Mouse (Mus musculus) heart, embryonic 10.5 days (tissue): ENCODE results near the gene Mum1. TPM values are rescaled to one million over a fixed set of nuclear protein-coding genes. Genes with fewer than 3 reads are reported as not detected.
A peak's percentile ranks its signal among the peaks of the same experiment; 100 is the strongest.
"Not testable (repeated sequence)": the region's sequence is repeated elsewhere in the genome, so short reads cannot be mapped to it uniquely, and the experiment has no call there.

Experiments
- DNase-seq: peaks from one replicate; pipeline ENCODE4 v3.0.0-alpha.2; 2017; ENCODE audit warnings: low spot score
- H3K27ac ChIP-seq: fragments of 300-500 bp; sonication (generic); 2 replicates; pipeline ENCODE4 v1.5.1; 2016; ENCODE audit warnings: mild to moderate bottlenecking
- H3K27me3 ChIP-seq: fragments of 300-500 bp; sonication (generic); 2 replicates; pipeline ENCODE4 v1.6.1; 2016; ENCODE audit warnings: mild to moderate bottlenecking; ENCODE audit not compliant: poor library complexity, insufficient read depth, severe bottlenecking
- H3K36me3 ChIP-seq: fragments of 300-500 bp; sonication (generic); 2 replicates; pipeline ENCODE4 v1.6.1; 2016; ENCODE audit warnings: mild to moderate bottlenecking, moderate library complexity
- H3K4me1 ChIP-seq: fragments of 300-500 bp; sonication (generic); 2 replicates; pipeline ENCODE4 v1.6.1; 2016; ENCODE audit warnings: mild to moderate bottlenecking
- H3K4me3 ChIP-seq: fragments of 300-500 bp; sonication (generic); 2 replicates; pipeline ENCODE4 v1.5.1; 2016; ENCODE audit warnings: mild to moderate bottlenecking, moderate library complexity
- H3K9me3 ChIP-seq: fragments of 300-500 bp; sonication (generic); 2 replicates; pipeline ENCODE4 v1.6.1; 2016; ENCODE audit warnings: mild to moderate bottlenecking, moderate library complexity
- WGBS: fragments of 180-500 bp; shearing (Covaris S2); methylation state at CpG from one replicate; pipeline ENCODE4 v1.1.7; 2016; 5-methylcytosine and 5-hydroxymethylcytosine counted together
- polyA plus RNA-seq: library from polyadenylated mRNA; unstranded; fragments of >200 nt; fragmentation: Nextera tagmentation; extraction: Ambion mirVana; gene quantifications from 2 replicates; pipeline ENCODE4 v1.2.1, GENCODE M21; 2016

Gene Mum1
- polyA plus RNA-seq, 1 experiment from 2014 or later = 76.5 TPM

GRCm38 (mm10) chr10:80194441-80194840 is 31.8 kb upstream of the Mum1 start:
- Histone ChIP-seq H3K4me1 (peaks cover 30% of the 10 kb centered on the region), H3K4me3 (no peak overlapping the region), H3K27me3 (peaks cover 50% of the 10 kb centered on the region), H3K27ac (no peak overlapping the region), H3K36me3 (no peaks in the 10 kb centered on the region), H3K9me3 (no peaks in the 10 kb centered on the region)
- WGBS = 66% methylated on average over 8 of the region's 8 CpGs
- no peak for DNase-seq

GRCm38 (mm10) chr10:80196167-80196566 is 30.1 kb upstream of the Mum1 start:
- 85% methylated on average over 1 of the region's 1 CpGs for WGBS
- Histone ChIP-seq H3K9me3 (no peaks in the 10 kb centered on the region), H3K36me3 (no peaks in the 10 kb centered on the region), H3K27me3 (peaks cover 33% of the 10 kb centered on the region), H3K4me1 (peaks cover 17% of the 10 kb centered on the region), H3K4me3 (no peak overlapping the region), H3K27ac (no peak overlapping the region)
- DNase-seq = no peak

DNA sequence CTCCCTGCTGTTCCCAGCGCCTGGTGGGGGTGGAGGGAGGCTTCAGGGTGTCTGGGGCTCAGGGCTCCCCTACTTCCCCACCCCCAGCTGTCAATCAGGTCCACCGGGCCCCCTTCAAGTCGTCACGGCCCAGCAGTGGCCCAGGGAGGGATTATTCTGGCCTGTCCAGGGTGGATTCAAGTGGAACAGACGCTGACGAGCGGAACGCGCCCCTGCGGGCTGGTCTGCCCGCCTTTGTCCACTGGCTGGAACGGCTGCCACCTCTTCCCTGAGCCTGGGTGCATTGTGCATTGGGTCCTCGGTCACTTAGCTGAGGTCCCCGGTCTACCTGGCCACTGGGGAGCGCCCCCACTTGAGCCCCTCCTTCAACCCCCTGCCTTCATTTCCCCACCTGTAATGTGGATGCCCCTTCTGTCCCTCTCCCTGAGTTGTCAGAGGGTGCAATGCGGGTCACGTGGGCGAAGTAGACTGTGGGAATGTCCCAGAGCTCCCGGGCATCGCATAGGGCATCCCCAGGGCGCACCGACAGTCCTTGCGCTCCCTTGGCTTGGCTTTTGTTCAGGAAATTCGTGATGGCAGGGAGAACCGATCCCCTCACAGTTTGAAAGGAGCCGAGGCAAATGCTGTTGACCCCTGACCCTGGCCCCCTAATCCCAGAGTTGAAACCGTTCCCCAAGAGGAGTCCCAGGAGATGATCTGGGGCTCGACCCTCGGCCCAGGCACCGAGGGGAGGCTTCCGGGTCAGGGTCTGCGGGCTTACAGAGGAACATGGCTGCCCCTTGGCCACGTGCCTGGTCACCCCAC is 29.3 kb upstream of the Mum1 start:
- Histone ChIP-seq H3K27me3 (peaks cover 25% of the 10 kb centered on the region), H3K27ac (no peak overlapping the region), H3K9me3 (no peaks in the 10 kb centered on the region), H3K4me3 (no peak overlapping the region), H3K4me1 (peaks cover 17% of the 10 kb centered on the region), H3K36me3 (no peaks in the 10 kb centered on the region)
- no peak for DNase-seq
- 79% methylated on average over 33 of the region's 33 CpGs for WGBS

DNA sequence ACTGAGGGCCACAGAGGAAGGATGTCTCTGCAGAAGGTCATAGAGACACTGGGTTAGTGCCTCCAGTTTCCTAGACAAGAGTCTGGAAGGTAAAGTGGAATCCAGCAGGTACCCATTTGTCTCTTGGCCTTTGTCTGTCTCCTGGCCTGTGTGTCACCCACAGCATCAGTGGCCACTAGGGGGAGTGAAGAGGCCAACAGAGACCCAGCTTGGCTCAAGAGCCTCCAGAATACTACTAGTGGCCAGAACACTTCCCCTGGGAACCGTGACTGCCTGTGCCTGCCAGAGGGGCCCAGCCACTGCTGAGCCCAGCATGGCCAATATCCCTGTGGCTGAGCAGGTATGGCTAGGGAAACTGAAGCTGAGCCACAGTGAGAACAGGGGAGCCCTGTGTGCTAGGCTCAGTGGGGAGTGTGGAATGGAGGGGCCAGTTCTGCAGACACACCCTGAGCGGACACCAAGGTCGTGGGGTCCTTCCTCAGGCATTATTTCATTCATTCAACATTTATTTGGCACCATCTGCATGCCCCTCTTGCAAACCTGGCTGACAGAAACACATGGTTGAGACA is 26.7 kb upstream of the Mum1 start:
- Histone ChIP-seq H3K4me3 (no peak overlapping the region), H3K27ac (no peak overlapping the region)

DNA sequence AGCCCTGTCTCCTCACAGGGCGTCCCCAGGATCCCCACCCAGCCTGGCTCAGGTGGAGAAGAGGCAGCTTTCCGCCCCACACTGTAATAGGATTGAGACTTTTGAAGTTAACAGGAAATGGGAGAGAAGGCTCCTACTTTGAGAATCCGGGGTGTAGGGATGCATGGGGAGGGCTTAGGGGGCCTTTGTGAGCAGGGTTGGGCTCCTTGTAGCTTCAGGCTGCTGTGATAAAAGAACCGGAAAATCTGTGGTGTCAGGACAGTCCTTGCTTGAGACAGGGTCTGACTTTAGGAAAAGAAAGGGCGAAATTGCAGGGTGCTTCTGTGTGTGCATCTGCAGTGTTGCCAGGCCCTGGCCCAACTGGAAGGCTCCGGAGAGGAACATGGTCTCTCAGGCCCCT is 25.7 kb upstream of the Mum1 start:
- Histone ChIP-seq H3K36me3 (no peaks in the 10 kb centered on the region), H3K27me3 (no peaks in the 10 kb centered on the region; the same call in 1 of the 2 replicates), H3K4me3 (no peak overlapping the region), H3K27ac (no peak overlapping the region), H3K4me1 (peaks cover 13% of the 10 kb centered on the region), H3K9me3 (no peaks in the 10 kb centered on the region)
- DNase-seq = no peak
- 66% methylated on average over 6 of the region's 6 CpGs for WGBS

More for the DNA sequence above, 26.7 kb upstream of the Mum1 start:
- Histone ChIP-seq H3K4me1 (peaks cover 13% of the 10 kb centered on the region), H3K27me3 (peaks cover 7% of the 10 kb centered on the region; the same call in 1 of the 2 replicates), H3K9me3 (no peaks in the 10 kb centered on the region), H3K36me3 (no peaks in the 10 kb centered on the region)
- 51% methylated on average over 3 of the region's 3 CpGs for WGBS
- DNase-seq = peak; percentile 92

- no peaks in the 10 kb centered on the region for H3K36me3 ChIP-seq
- DNase-seq = no peak
- peaks cover 18% of the 10 kb centered on the region for H3K4me1 ChIP-seq
- H3K27me3 ChIP-seq = peaks cover 23% of the 10 kb centered on the region
- 39% methylated on average over 7 of the region's 7 CpGs for WGBS
- no peaks in the 10 kb centered on the region for H3K9me3 ChIP-seq
- H3K4me3 ChIP-seq = no peak overlapping the region
- no peak overlapping the region for H3K27ac ChIP-seq
Observed at GRCm38 (mm10) chr10:80204055-80204454, 22.2 kb upstream of the Mum1 start.

- Histone ChIP-seq H3K4me3 (no peak overlapping the region), H3K36me3 (no peaks in the 10 kb centered on the region), H3K27me3 (peaks cover 26% of the 10 kb centered on the region), H3K9me3 (no peaks in the 10 kb centered on the region), H3K4me1 (peaks cover 18% of the 10 kb centered on the region), H3K27ac (no peak overlapping the region)
- DNase-seq = no peak
- 62% methylated on average over 1 of the region's 1 CpGs for WGBS
Observed at GRCm38 (mm10) chr10:80207201-80207600, 19.0 kb upstream of the Mum1 start.

DNA sequence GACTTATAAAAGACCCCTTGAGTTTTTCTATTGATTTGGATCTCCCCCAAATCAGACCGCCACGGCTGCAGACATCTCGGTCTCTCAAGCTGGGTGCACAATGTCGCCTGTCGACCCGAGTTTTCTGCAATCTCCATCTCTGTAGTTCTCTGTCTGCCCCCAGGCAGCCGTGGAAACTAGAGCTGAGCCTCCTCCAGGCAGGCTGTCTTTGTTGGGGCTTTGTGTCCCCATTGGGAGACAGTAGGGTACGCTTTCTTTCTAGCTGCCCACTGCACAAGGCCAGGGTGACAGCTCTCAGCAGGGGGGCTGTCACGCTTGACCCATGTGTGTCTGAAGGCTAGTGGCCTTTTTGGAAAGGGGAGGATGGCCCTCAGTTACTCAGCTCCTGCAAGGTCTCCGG is 18.6 kb upstream of the Mum1 start:
- Histone ChIP-seq H3K27me3 (peaks cover 26% of the 10 kb centered on the region), H3K9me3 (no peaks in the 10 kb centered on the region), H3K4me3 (no peak overlapping the region), H3K36me3 (no peaks in the 10 kb centered on the region), H3K27ac (0 out of 2 replicates have a peak overlapping the region, but pooled peaks have one; percentile 4), H3K4me1 (peaks cover 18% of the 10 kb centered on the region)
- WGBS = 59% methylated on average over 10 of the region's 10 CpGs
- DNase-seq = no peak

GRCm38 (mm10) chr10:80208248-80208647 is 18.0 kb upstream of the Mum1 start:
- no peak for DNase-seq
- Histone ChIP-seq H3K27ac (no peak overlapping the region), H3K4me1 (peaks cover 18% of the 10 kb centered on the region), H3K27me3 (peaks cover 26% of the 10 kb centered on the region), H3K9me3 (no peaks in the 10 kb centered on the region), H3K36me3 (no peaks in the 10 kb centered on the region), H3K4me3 (no peak overlapping the region)
- WGBS = 71% methylated on average over 4 of the region's 4 CpGs

- Histone ChIP-seq H3K27me3 (peaks cover 26% of the 10 kb centered on the region), H3K9me3 (no peaks in the 10 kb centered on the region), H3K36me3 (no peaks in the 10 kb centered on the region), H3K27ac (peak overlapping the region; percentile 24; the same call in 1 of the 2 replicates), H3K4me1 (peaks cover 15% of the 10 kb centered on the region), H3K4me3 (peak overlapping the region; percentile 32)
- no peak for DNase-seq
- WGBS = 9% methylated on average over 24 of the region's 24 CpGs
Observed at GRCm38 (mm10) chr10:80208841-80209371, 17.3 kb upstream of the Mum1 start.

GRCm38 (mm10) chr10:80211547-80212103 is 14.6 kb upstream of the Mum1 start:
- H3K27me3 ChIP-seq = peaks cover 36% of the 10 kb centered on the region
- H3K9me3 ChIP-seq, H3K4me3 ChIP-seq, H3K27ac ChIP-seq, H3K36me3 ChIP-seq, DNase-seq: not testable (repeated sequence)
- 72% methylated on average over 7 of the region's 7 CpGs for WGBS
- H3K4me1 ChIP-seq = peaks cover 12% of the 10 kb centered on the region

DNA sequence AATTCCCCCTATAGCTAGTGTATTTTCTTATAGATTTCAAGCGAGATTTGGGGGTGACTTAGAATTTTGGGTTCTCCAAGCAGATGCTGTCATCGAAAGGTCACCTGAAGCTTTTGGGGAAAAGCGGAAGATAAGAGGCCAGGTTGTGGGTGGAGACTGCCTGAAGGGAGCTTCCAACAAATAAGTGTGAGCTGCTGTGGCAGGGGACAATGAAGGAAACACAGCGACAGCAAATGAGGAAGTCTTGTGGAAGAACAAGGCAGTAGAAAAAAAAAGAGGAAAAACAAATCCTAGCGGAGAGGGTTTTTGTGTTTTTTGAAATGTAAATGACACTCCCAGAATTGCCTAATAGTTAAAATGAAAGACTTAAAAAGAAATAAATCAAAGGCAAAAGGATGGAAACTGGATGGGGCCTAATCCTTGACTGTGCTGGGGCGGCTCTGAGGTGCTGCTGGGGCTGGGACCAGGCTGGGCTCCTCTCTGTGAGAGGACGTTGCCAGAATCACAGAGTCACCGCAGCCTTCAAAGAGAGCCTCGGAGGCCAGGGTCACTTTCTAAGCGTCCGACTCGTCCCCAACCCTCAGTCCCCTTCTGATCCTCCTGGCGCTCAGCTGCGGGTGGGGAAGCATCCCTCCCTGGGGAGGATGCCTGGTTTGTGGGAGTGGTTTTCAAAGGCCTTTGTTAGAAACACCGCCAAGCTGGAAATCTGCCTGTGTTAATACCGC is 11.0 kb upstream of the Mum1 start:
- H3K27me3 ChIP-seq = peaks cover 9% of the 10 kb centered on the region; the same call in 1 of the 2 replicates
- H3K36me3 ChIP-seq = no peaks in the 10 kb centered on the region
- peaks cover 5% of the 10 kb centered on the region; the same call in 1 of the 2 replicates for H3K4me1 ChIP-seq
- peak overlapping the region; percentile 9; the same call in 1 of the 2 replicates for H3K4me3 ChIP-seq
- H3K9me3 ChIP-seq = no peaks in the 10 kb centered on the region
- no peak overlapping the region for H3K27ac ChIP-seq
- WGBS = 25% methylated on average over 16 of the region's 16 CpGs
- no peak for DNase-seq
